Mouse (Mus musculus): ENCODE measurements at regions not wholly inside any gene's neighbourhood (a gene's known extent, or its start where the extent isn't known, plus 50 kb on each side); places are given as distances from the start of the nearest gene placed in this dataset.

DNA sequence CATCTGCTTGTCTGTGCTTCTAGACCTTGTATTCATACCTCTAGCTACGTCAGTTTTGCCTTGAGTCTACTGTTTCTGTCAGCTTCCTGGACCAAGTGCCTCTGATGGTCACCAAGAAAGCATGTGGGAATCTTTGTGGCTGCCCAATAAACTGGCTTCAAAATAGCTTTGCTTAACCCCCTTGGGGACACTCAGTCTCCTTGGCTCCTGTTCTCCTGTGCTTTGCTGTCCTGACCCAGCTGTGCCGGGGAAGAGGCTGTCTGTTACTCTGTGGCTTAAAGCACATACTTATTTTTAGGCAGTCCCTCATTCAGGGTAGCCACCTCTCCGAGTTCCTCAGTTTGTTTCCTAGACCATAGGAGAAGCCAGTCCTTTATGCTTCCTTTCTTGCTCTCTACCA, 79.8 kb downstream of the Calml3 start:
- TF ChIP-seq CTCF (IDR thresholded peaks at IDR 0.05; ENCODE audit: borderline replicate concordance, extremely low read depth, insufficient read depth, insufficient read length) (no peak), POLR2A (IDR thresholded peaks at IDR 0.05; ENCODE audit: borderline replicate concordance, extremely low read depth, insufficient read depth, insufficient read length, poor library complexity, severe bottlenecking) (no peak)
